Mouse (Mus musculus) cerebellum, adult 9-11 months (tissue): ENCODE data around the gene Vash2.
A peak's percentile ranks its signal among the peaks of the same experiment; 100 is the strongest.
"Not testable (repeated sequence)": the region's sequence is repeated elsewhere in the genome, so short reads cannot be mapped to it uniquely, and the experiment has no call there.

Experiments used
- DNase-seq: peaks from one replicate; pipeline ENCODE4 v3.0.0; 2022

Vash2 gene

GRCm38 (mm10) chr1:190974191-190974590 is 4.9 kb downstream of the Vash2 start:
- DNase-seq = no peak

GRCm38 (mm10) chr1:190972612-190973192 is 6.4 kb downstream of the Vash2 start:
- DNase-seq = no peak

GRCm38 (mm10) chr1:190971708-190972610 is 7.1 kb downstream of the Vash2 start:
- DNase-seq = peak; percentile 53

GRCm38 (mm10) chr1:190968010-190968409 is 11.1 kb downstream of the Vash2 start:
- no peak for DNase-seq

- DNase-seq = no peak
Measured at GRCm38 (mm10) chr1:190964992-190965780, 13.9 kb downstream of the Vash2 start.

- DNase-seq = no peak
Measured at GRCm38 (mm10) chr1:190962760-190963159, 16.3 kb downstream of the Vash2 start.

GRCm38 (mm10) chr1:190958821-190959220 is 20.3 kb downstream of the Vash2 start:
- no peak for DNase-seq

GRCm38 (mm10) chr1:190953009-190953408 is 26.1 kb downstream of the Vash2 start:
- DNase-seq = no peak

GRCm38 (mm10) chr1:190951014-190951413 is 28.1 kb downstream of the Vash2 start:
- DNase-seq = no peak

GRCm38 (mm10) chr1:190948846-190949245 is 30.2 kb downstream of the Vash2 start:
- peak; percentile 69 for DNase-seq

GRCm38 (mm10) chr1:190948439-190948838 is 30.7 kb downstream of the Vash2 start:
- DNase-seq = peak; percentile 45

- no peak for DNase-seq
Measured at GRCm38 (mm10) chr1:190947986-190948385, 31.1 kb downstream of the Vash2 start.

- DNase-seq = peak; percentile 61
Measured at GRCm38 (mm10) chr1:190944109-190944760, 34.9 kb downstream of the Vash2 start.

GRCm38 (mm10) chr1:190939803-190940202 is 39.3 kb downstream of the Vash2 start:
- DNase-seq = peak; percentile 78

- no peak for DNase-seq
Measured at GRCm38 (mm10) chr1:190930181-190930580, 48.9 kb downstream of the Vash2 start.

- peak; percentile 65 for DNase-seq
Measured at GRCm38 (mm10) chr1:190929010-190929695, 49.9 kb downstream of the Vash2 start.

- peak; percentile 98 for DNase-seq
Measured at GRCm38 (mm10) chr1:190928370-190929009, 50.6 kb downstream of the Vash2 start.

GRCm38 (mm10) chr1:190927751-190928369 is 51.2 kb downstream of the Vash2 start:
- DNase-seq = peak; percentile 36

GRCm38 (mm10) chr1:190927311-190927710 is 51.8 kb downstream of the Vash2 start:
- no peak for DNase-seq

GRCm38 (mm10) chr1:190924812-190925211 is 54.3 kb downstream of the Vash2 start, which contains the start of gene Angel2:
Gene Angel2 (plus strand): TSS chr1:190925112.
- DNase-seq = not testable (repeated sequence)
